Comparison of ENCODE assay signal across 11 mouse cellular contexts in genomic region chr17:15777979-15778378, GRCm38 (mm10). TPM values are rescaled to one million over a fixed set of nuclear protein-coding genes. Genes with fewer than 3 reads are reported as not detected.
DNase-seq lines count a peak whose midpoint lies in the region; ATAC-seq lines count a peak whose summit lies in the region.
"Had no signal": no experiment of that assay in that cellular context is flagged by ENCODE, and none has a peak within 500 bp of the region (broad histone marks: within the 10 kb centered on the region; RNA-seq: fewer than 3 reads in every experiment).

No protein-coding gene starts in this region.

- H3K4me2 ChIP-seq in forebrain, embryonic 15.5 days (replicated peaks) = no peak overlapping the region
- H3K4me2 ChIP-seq in forebrain, embryonic 13.5 days = no peak overlapping the region
- H3K4me2 ChIP-seq in midbrain, embryonic 11.5 days = no peak overlapping the region
- no peak overlapping the region for H3K4me2 ChIP-seq in midbrain, embryonic 14.5 days (ENCODE audit: low read length)
- H3K4me2 ChIP-seq: embryonic facial prominence, embryonic 12.5 days; liver, embryonic 15.5 days had no signal

- DNase-seq in midbrain, embryonic 11.5 days (ENCODE audit: low spot score, missing footprints) = peak; percentile 67
- DNase-seq in midbrain, embryonic 14.5 days = no peak
- peak; percentile 22 for DNase-seq in c-Kit-positive CD71-negative TER-119-negative erythroid progenitor cells, embryonic 14.5 days (ENCODE audit: low read depth)
- DNase-seq in splenic B cell, adult 2 months (ENCODE audit: low read depth, low spot score) = peak; percentile 78
- DNase-seq in heart, postnatal 25 days (ENCODE audit: low spot score) = no peak
- DNase-seq in neural tube, embryonic 10.5 days (ENCODE audit: extremely low spot score, low spot score) = no peak

- H3K4me1 ChIP-seq in forebrain, embryonic 15.5 days = no peaks in the 10 kb centered on the region
- H3K4me1 ChIP-seq in forebrain, embryonic 13.5 days = no peaks in the 10 kb centered on the region
- no peaks in the 10 kb centered on the region for H3K4me1 ChIP-seq in midbrain, embryonic 11.5 days (ENCODE audit: control insufficient read depth, insufficient read depth, low read length)
- H3K4me1 ChIP-seq in midbrain, embryonic 14.5 days (ENCODE audit: control insufficient read depth, insufficient read depth, low read length) = no peaks in the 10 kb centered on the region
- H3K4me1 ChIP-seq: embryonic facial prominence, embryonic 12.5 days; liver, embryonic 15.5 days had no signal

- no peaks in the 10 kb centered on the region for H3K27me3 ChIP-seq in forebrain, embryonic 15.5 days
- H3K27me3 ChIP-seq in forebrain, embryonic 13.5 days = no peaks in the 10 kb centered on the region
- no peaks in the 10 kb centered on the region for H3K27me3 ChIP-seq in midbrain, embryonic 11.5 days (ENCODE audit: control insufficient read depth, insufficient read depth, low read length)
- H3K27me3 ChIP-seq in midbrain, embryonic 14.5 days (ENCODE audit: control insufficient read depth, insufficient read depth, low read length) = no peaks in the 10 kb centered on the region
- H3K27me3 ChIP-seq in splenic B cell, adult 2 months (ENCODE audit: control insufficient read depth, insufficient read depth, low read length, poor library complexity, severe bottlenecking) = no peaks in the 10 kb centered on the region
- H3K27me3 ChIP-seq: embryonic facial prominence, embryonic 12.5 days; liver, embryonic 15.5 days had no signal

- intact Hi-C loops in heart, postnatal 25 days (cut with DNase I) = no loop called here

- no peak overlapping the region for H3K27ac ChIP-seq in forebrain, embryonic 15.5 days (replicated peaks)
- no peak overlapping the region for H3K27ac ChIP-seq in forebrain, embryonic 13.5 days
- no peak overlapping the region for H3K27ac ChIP-seq in midbrain, embryonic 11.5 days (ENCODE audit: low read depth, low read length)
- no peak overlapping the region for H3K27ac ChIP-seq in midbrain, embryonic 14.5 days (replicated peaks; ENCODE audit: low read depth, low read length)
- H3K27ac ChIP-seq: embryonic facial prominence, embryonic 12.5 days; liver, embryonic 15.5 days had no signal

- WGBS in forebrain, embryonic 15.5 days = 45% methylated on average over 6 of the region's 6 CpGs
- WGBS in forebrain, embryonic 13.5 days = 56% methylated on average over 6 of the region's 6 CpGs
- WGBS in midbrain, embryonic 11.5 days = 89% methylated on average over 6 of the region's 6 CpGs
- WGBS in midbrain, embryonic 14.5 days = 87% methylated on average over 6 of the region's 6 CpGs

- peak; percentile 38; the same call in 1 of the 2 replicates for ATAC-seq in forebrain, embryonic 15.5 days (replicated peaks)
- ATAC-seq in forebrain, embryonic 13.5 days = no peak
- no peak for ATAC-seq in midbrain, embryonic 11.5 days (ENCODE audit: low FRiP score)
- no peak for ATAC-seq in midbrain, embryonic 14.5 days (ENCODE audit: low FRiP score, low TSS enrichment)

- no peak overlapping the region for H3K9ac ChIP-seq in forebrain, embryonic 15.5 days (replicated peaks)
- H3K9ac ChIP-seq in forebrain, embryonic 13.5 days = no peak overlapping the region
- H3K9ac ChIP-seq in midbrain, embryonic 11.5 days (ENCODE audit: low read length) = no peak overlapping the region
- H3K9ac ChIP-seq in midbrain, embryonic 14.5 days (replicated peaks; ENCODE audit: low read length) = no peak overlapping the region
- H3K9ac ChIP-seq: embryonic facial prominence, embryonic 12.5 days; liver, embryonic 15.5 days had no signal

- H3K36me3 ChIP-seq in forebrain, embryonic 15.5 days = no peaks in the 10 kb centered on the region
- H3K36me3 ChIP-seq in forebrain, embryonic 13.5 days (ENCODE audit: poor library complexity, severe bottlenecking) = no peaks in the 10 kb centered on the region
- H3K36me3 ChIP-seq in midbrain, embryonic 11.5 days (ENCODE audit: control insufficient read depth, insufficient read depth, low read length) = no peaks in the 10 kb centered on the region
- H3K36me3 ChIP-seq in midbrain, embryonic 14.5 days (ENCODE audit: control insufficient read depth, insufficient read depth, low read length) = no peaks in the 10 kb centered on the region
- H3K36me3 ChIP-seq in splenic B cell, adult 2 months (ENCODE audit: control insufficient read depth, insufficient read depth, low read length, poor library complexity, severe bottlenecking) = no peaks in the 10 kb centered on the region
- H3K36me3 ChIP-seq: embryonic facial prominence, embryonic 12.5 days; liver, embryonic 15.5 days had no signal

- no peak overlapping the region for H3K4me3 ChIP-seq in forebrain, embryonic 15.5 days
- H3K4me3 ChIP-seq in forebrain, embryonic 13.5 days = no peak overlapping the region
- no peak overlapping the region for H3K4me3 ChIP-seq in midbrain, embryonic 11.5 days (ENCODE audit: low read depth, low read length)
- H3K4me3 ChIP-seq in midbrain, embryonic 14.5 days (replicated peaks; ENCODE audit: low read depth, low read length) = no peak overlapping the region
- H3K4me3 ChIP-seq: embryonic facial prominence, embryonic 12.5 days; liver, embryonic 15.5 days; myocyte had no signal

- no peaks in the 10 kb centered on the region for H3K9me3 ChIP-seq in forebrain, embryonic 15.5 days
- H3K9me3 ChIP-seq in forebrain, embryonic 13.5 days (replicated peaks) = no peaks in the 10 kb centered on the region
- H3K9me3 ChIP-seq in midbrain, embryonic 11.5 days (ENCODE audit: control insufficient read depth, low read length) = no peaks in the 10 kb centered on the region
- H3K9me3 ChIP-seq in midbrain, embryonic 14.5 days (ENCODE audit: control insufficient read depth, low read length) = no peaks in the 10 kb centered on the region
- H3K9me3 ChIP-seq: embryonic facial prominence, embryonic 12.5 days; liver, embryonic 15.5 days had no signal

RNA-seq across cellular contexts. Expression of gene Rgmb, which starts 52.9 kb away (rescaled TPM):
- 48.2 and 51.9 TPM in 2 replicates for polyA plus RNA-seq in forebrain, embryonic 15.5 days (2015; fragmentation: Nextera tagmentation; extraction: Ambion mirVana)
- polyA plus RNA-seq in forebrain, embryonic 13.5 days (2015; fragmentation: Nextera tagmentation; extraction: Ambion mirVana) = 39.2 and 44.4 TPM in 2 replicates
- 72.6 and 73.0 TPM in 2 replicates for polyA plus RNA-seq in midbrain, embryonic 11.5 days (2014; fragmentation: Nextera tagmentation; extraction: Ambion mirVana)
- polyA plus RNA-seq in midbrain, embryonic 14.5 days (2014; fragmentation: Nextera tagmentation; extraction: Ambion mirVana) = 76.4 and 107 TPM in 2 replicates
- total RNA-seq in heart, postnatal 25 days (2021) = 10 to 100 TPM; 21.4 to 30.0 TPM

Comparison
In these comparisons a context has a peak if more than half of its experiments do, and no peak if none do; other contexts are left out.
1. DNase-seq: peak in midbrain, embryonic 11.5 days (single experiment), c-Kit-positive CD71-negative TER-119-negative erythroid progenitor cells, embryonic 14.5 days (single experiment) and splenic B cell, adult 2 months (single experiment); none in midbrain, embryonic 14.5 days (single experiment), heart, postnatal 25 days (single experiment) and neural tube, embryonic 10.5 days (single experiment).